Comparison of ENCODE assay signal across 27 mouse cellular contexts in the genomic region with DNA sequence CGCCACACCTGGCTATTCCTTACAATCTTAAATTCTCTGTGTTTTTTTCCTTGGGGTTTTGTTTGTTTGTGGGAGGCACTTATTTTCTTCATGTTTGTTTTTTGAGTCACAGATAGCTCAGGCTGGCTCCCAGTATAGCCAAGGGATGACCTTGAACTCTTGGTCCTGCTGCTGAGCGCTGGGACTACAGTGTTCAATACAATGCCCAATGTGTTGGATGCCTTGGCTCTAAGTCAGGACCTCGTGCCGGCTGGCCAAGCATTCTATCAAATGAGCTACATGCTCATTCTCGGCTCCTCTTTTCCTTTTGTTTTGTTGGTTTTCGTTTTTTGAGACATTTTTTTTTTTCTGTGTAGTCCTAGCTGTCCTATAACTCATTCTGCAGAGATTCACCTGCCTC. TPM values are rescaled to one million over a fixed set of nuclear protein-coding genes. Genes with fewer than 3 reads are reported as not detected.
"Had no signal": no experiment of that assay in that cellular context is flagged by ENCODE, and none has a peak within 500 bp of the region (broad histone marks: within the 10 kb centered on the region; RNA-seq: fewer than 3 reads in every experiment).

No protein-coding gene starts in this region.

- ATAC-seq: hindbrain, embryonic 16.5 days; inflammation-experienced regulatory T-cells, adult 6 months; intestine, embryonic 15.5 days; intestine, postnatal 0 days; liver, postnatal 0 days had no signal

- H3K27me3 ChIP-seq: heart, embryonic 12.5 days; hindbrain, embryonic 12.5 days; intestine, embryonic 15.5 days; limb, embryonic 12.5 days; liver, embryonic 13.5 days; liver, embryonic 15.5 days had no signal

- H3K4me1 ChIP-seq: heart, embryonic 12.5 days; intestine, embryonic 15.5 days; limb, embryonic 10.5 days; limb, embryonic 12.5 days had no signal

- H3K36me3 ChIP-seq: intestine, embryonic 15.5 days had no signal

- H3K9ac ChIP-seq: heart, embryonic 12.5 days; hindbrain, embryonic 12.5 days; hindbrain, embryonic 14.5 days; intestine, embryonic 15.5 days; limb, embryonic 12.5 days; liver, embryonic 13.5 days; liver, embryonic 15.5 days; liver, postnatal 0 days had no signal

- H3K4me3 ChIP-seq: heart, embryonic 10.5 days; heart, embryonic 12.5 days; hindbrain, embryonic 10.5 days; hindbrain, embryonic 12.5 days; intestine, embryonic 15.5 days; limb, embryonic 10.5 days; limb, embryonic 12.5 days; liver, embryonic 13.5 days; liver, embryonic 15.5 days had no signal

- DNase-seq: gastrocnemius, postnatal 10 days; gastrocnemius, postnatal 25 days; heart, adult 18-20 months; heart, postnatal 10 days; heart, postnatal 4 days; kidney, adult 18-20 months; kidney, adult 8-10 months; kidney, postnatal 10 days; kidney, postnatal 25 days; kidney, postnatal 4 days; layer of hippocampus, adult 9-11 months; liver; liver, embryonic 13.5 days; liver, postnatal 0 days had no signal

- H3K9me3 ChIP-seq: heart, embryonic 10.5 days; heart, embryonic 12.5 days; hindbrain, embryonic 10.5 days; hindbrain, embryonic 12.5 days; intestine, embryonic 15.5 days; limb, embryonic 10.5 days; limb, embryonic 12.5 days; liver, embryonic 13.5 days; liver, embryonic 15.5 days had no signal

- H3K27ac ChIP-seq: heart, embryonic 10.5 days; hindbrain, embryonic 10.5 days; hindbrain, embryonic 12.5 days; hindbrain, embryonic 14.5 days; intestine, embryonic 15.5 days; limb, embryonic 10.5 days; limb, embryonic 12.5 days; liver, embryonic 13.5 days; liver, embryonic 15.5 days had no signal

- H3K4me2 ChIP-seq: heart, embryonic 12.5 days; hindbrain, embryonic 12.5 days; hindbrain, embryonic 14.5 days; intestine, embryonic 15.5 days; limb, embryonic 12.5 days; liver, embryonic 13.5 days; liver, embryonic 15.5 days had no signal

RNA-seq across cellular contexts. Expression of a gene that starts 33.8 kb away (rescaled TPM):
- total RNA-seq: granulocyte monocyte progenitor cell, adult 5-6 weeks had no signal
- polyA plus RNA-seq: inflammation-experienced regulatory T-cells, adult 6 months; liver, embryonic 13.5 days had no signal
